Mouse (Mus musculus) intestine, embryonic 15.5 days (tissue): Measurements from ENCODE around the gene Akap8. TPM values are rescaled to one million over a fixed set of nuclear protein-coding genes. Genes with fewer than 3 reads are reported as not detected.

Experiments
- ATAC-seq: fragments of 200-750 bp; cut with Nextera tagmentation; 2 replicates; pipeline ENCODE4 v1.8.0; 2017; ENCODE audit warnings: moderate TSS enrichment, moderate library complexity
- H3K27ac ChIP-seq: fragments of 300-500 bp; sonication (generic); 2 replicates; pipeline ENCODE4 v1.5.1; 2015; ENCODE audit warnings: mild to moderate bottlenecking, inconsistent platforms
- H3K27me3 ChIP-seq: fragments of 300-500 bp; sonication (generic); replicated peaks from 2 replicates; pipeline ENCODE4 v1.6.1; 2015; ENCODE audit warnings: inconsistent platforms
- H3K36me3 ChIP-seq: fragments of 300-500 bp; sonication (generic); 2 replicates; pipeline ENCODE4 v1.6.1; 2015; ENCODE audit warnings: inconsistent platforms
- H3K4me1 ChIP-seq: fragments of 300-500 bp; sonication (generic); replicated peaks from 2 replicates; pipeline ENCODE4 v1.6.1; 2015; ENCODE audit warnings: inconsistent platforms
- H3K4me2 ChIP-seq: fragments of 300-500 bp; sonication (generic); replicated peaks from 2 replicates; pipeline ENCODE4 v1.6.1; 2015; ENCODE audit warnings: mild to moderate bottlenecking, inconsistent platforms
- H3K4me3 ChIP-seq: fragments of 300-500 bp; sonication (generic); replicated peaks from 2 replicates; pipeline ENCODE4 v1.5.1; 2015; ENCODE audit warnings: inconsistent platforms
- H3K9ac ChIP-seq: fragments of 300-500 bp; sonication (generic); 2 replicates; pipeline ENCODE4 v1.6.1; 2015; ENCODE audit warnings: inconsistent platforms
- H3K9me3 ChIP-seq: fragments of 300-500 bp; sonication (generic); 2 replicates; pipeline ENCODE4 v1.6.1; 2016; ENCODE audit warnings: inconsistent platforms
- WGBS: fragments of 180-500 bp; shearing (Covaris S2); methylation state at CpG from one replicate; pipeline ENCODE4 v1.1.7; 2015; 5-methylcytosine and 5-hydroxymethylcytosine counted together
- polyA plus RNA-seq: library from polyadenylated mRNA; unstranded; fragments of >200 nt; fragmentation: Nextera tagmentation; extraction: Ambion mirVana; gene quantifications from 2 replicates; pipeline ENCODE4 v1.2.1, GENCODE M21; 2015

Gene Akap8
- polyA plus RNA-seq, 1 experiment from 2014 or later: 83.2 TPM

DNA sequence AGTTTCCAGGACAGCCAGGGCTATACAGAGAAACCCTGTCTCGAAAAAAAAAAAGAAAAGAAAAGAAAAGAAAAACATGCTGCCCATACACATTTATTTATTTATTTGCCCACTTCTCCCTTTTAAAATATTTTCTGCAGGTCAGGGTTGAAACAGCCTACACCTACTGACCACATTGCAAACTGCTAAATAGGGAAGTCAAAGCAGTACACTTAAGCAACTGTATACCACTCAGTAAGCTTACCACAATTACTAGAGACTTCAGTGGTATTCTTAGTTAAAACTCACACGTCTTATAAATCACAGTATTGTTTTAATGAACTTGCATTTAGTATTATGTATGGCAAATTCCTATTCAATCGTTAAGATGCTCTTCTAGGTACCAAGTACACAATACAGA lies 40.5 kb downstream of the Akap8 start:
- Histone ChIP-seq H3K4me3 (no peak overlapping the region), H3K27me3 (no peaks in the 10 kb centered on the region), H3K27ac (no peak overlapping the region), H3K9me3 (no peaks in the 10 kb centered on the region), H3K4me2 (no peak overlapping the region), H3K9ac (no peak overlapping the region), H3K36me3 (no peaks in the 10 kb centered on the region), H3K4me1 (peaks cover 11% of the 10 kb centered on the region)
- ATAC-seq: no peak
- WGBS: 81% methylated on average over 3 of the region's 3 CpGs

DNA sequence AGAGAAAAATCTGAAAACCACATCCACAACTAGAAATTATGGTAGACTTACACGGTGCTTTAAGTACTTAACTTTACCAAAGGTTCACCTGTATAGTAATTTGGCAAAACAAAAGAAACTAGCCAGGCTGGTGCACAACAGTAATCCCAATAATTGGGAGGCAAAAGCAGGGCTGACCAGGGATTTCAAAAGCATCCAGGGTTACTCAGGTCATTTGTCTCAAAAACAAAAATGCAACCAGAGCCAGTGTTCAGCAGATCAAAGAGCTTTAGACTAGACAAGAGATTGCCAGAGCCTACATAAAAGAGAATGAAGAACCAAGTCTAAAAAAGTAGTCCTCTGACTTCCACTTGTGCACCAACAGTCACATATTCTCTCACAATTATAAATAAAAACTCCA lies 43.8 kb downstream of the Akap8 start:
- H3K9me3 ChIP-seq: no peaks in the 10 kb centered on the region
- H3K27me3 ChIP-seq: no peaks in the 10 kb centered on the region
- no peak overlapping the region for H3K9ac ChIP-seq
- no peak overlapping the region for H3K4me3 ChIP-seq
- ATAC-seq: no peak
- no peaks in the 10 kb centered on the region for H3K36me3 ChIP-seq
- H3K4me1 ChIP-seq: peaks cover 8% of the 10 kb centered on the region
- H3K4me2 ChIP-seq: no peak overlapping the region
- 93% methylated on average over 1 of the region's 1 CpGs for WGBS
- no peak overlapping the region for H3K27ac ChIP-seq

- no peak for ATAC-seq
- no peaks in the 10 kb centered on the region for H3K4me1 ChIP-seq
- 84% methylated on average over 3 of the region's 3 CpGs for WGBS
- no peaks in the 10 kb centered on the region for H3K27me3 ChIP-seq
- H3K9ac ChIP-seq: no peak overlapping the region
- H3K9me3 ChIP-seq: no peaks in the 10 kb centered on the region
- H3K4me2 ChIP-seq: no peak overlapping the region
- H3K4me3 ChIP-seq: no peak overlapping the region
- no peaks in the 10 kb centered on the region for H3K36me3 ChIP-seq
- H3K27ac ChIP-seq: no peak overlapping the region
Measured at GRCm38 (mm10) chr17:32275568-32275967, 45.5 kb downstream of the Akap8 start.

DNA sequence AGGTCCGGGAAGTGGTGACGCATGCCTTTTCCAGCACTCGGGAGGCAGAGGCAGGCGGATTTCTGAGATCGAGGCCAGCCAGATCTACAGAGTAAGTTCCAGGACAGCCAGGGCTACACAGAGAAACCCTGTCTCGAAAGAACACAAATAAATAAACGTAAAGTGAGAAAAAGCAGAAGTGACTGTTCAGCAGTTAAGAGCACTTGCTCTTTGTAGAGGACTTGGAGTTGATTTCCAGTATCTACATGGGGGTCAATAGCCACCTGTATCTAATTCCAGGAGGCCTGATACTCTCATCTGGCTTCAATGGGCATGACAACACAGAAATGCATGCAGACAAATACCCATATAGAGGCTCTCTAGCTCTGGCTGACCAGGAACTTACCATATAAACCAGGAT lies 51.9 kb downstream of the Akap8 start:
- Histone ChIP-seq H3K27me3 (no peaks in the 10 kb centered on the region), H3K9me3 (no peaks in the 10 kb centered on the region), H3K36me3 (no peaks in the 10 kb centered on the region), H3K27ac (no peak overlapping the region), H3K4me2 (no peak overlapping the region), H3K4me1 (no peaks in the 10 kb centered on the region), H3K9ac (no peak overlapping the region), H3K4me3 (no peak overlapping the region)
- 89% methylated on average over 7 of the region's 7 CpGs for WGBS
- ATAC-seq: no peak

- WGBS: 88% methylated on average over 3 of the region's 3 CpGs
- Histone ChIP-seq H3K4me1 (no peaks in the 10 kb centered on the region), H3K27ac (no peak overlapping the region)
Measured at GRCm38 (mm10) chr17:32268540-32268960, 52.5 kb downstream of the Akap8 start.

DNA sequence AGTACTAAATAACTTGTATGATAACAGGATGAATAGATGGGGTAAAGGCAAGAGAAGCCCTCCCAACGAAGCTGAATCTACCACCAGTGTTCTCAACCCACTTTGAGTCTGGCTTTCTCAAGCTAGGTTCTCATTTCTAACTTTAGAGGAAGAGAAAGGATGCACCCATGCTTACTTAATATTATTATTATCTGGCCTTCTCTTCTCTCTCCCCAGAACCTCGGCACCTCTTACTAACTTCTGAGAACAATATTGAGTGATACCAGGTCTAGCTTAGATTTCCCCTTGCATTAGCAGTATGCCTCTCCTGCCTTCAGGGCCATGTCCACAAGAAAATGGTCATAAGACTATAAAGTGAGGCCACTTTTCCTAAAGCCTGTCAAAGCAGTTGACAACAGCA lies 52.9 kb downstream of the Akap8 start:
- H3K27me3 ChIP-seq: no peaks in the 10 kb centered on the region
- no peak overlapping the region for H3K4me2 ChIP-seq
- no peak overlapping the region for H3K4me3 ChIP-seq
- WGBS: 86% methylated on average over 2 of the region's 2 CpGs
- no peaks in the 10 kb centered on the region for H3K9me3 ChIP-seq
- no peak for ATAC-seq
- H3K36me3 ChIP-seq: no peaks in the 10 kb centered on the region
- H3K4me1 ChIP-seq: no peaks in the 10 kb centered on the region
- H3K27ac ChIP-seq: no peak overlapping the region
- H3K9ac ChIP-seq: no peak overlapping the region

More at GRCm38 (mm10) chr17:32268540-32268960, 52.5 kb downstream of the Akap8 start:
- Histone ChIP-seq H3K4me2 (no peak overlapping the region), H3K9ac (no peak overlapping the region), H3K4me3 (no peak overlapping the region), H3K9me3 (no peaks in the 10 kb centered on the region), H3K36me3 (no peaks in the 10 kb centered on the region), H3K27me3 (no peaks in the 10 kb centered on the region)
- ATAC-seq: no peak

DNA sequence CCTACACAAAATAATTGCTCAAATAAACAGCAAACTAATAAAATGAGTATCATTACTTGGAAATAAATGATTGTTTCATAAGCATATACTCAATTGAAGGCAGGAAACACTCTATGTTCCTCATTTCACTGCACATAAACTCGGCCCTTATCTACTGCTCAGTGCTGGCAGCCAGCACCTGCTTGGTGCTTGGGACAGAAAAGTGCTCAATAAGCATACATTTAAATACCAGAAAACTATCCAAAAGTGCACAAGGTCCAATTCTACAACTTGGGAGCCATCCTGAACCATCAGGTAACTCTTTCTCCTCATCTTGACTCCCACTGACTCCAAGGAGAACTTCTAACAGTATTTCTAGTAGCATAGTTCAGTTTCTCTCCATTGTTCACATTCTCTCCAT lies 53.4 kb downstream of the Akap8 start:
- no peak overlapping the region for H3K27ac ChIP-seq
- H3K27me3 ChIP-seq: no peaks in the 10 kb centered on the region
- no peak overlapping the region for H3K9ac ChIP-seq
- no peaks in the 10 kb centered on the region for H3K9me3 ChIP-seq
- WGBS: 83% methylated on average over 1 of the region's 1 CpGs
- no peak overlapping the region for H3K4me2 ChIP-seq
- ATAC-seq: no peak
- H3K36me3 ChIP-seq: no peaks in the 10 kb centered on the region
- H3K4me3 ChIP-seq: no peak overlapping the region
- H3K4me1 ChIP-seq: no peaks in the 10 kb centered on the region

DNA sequence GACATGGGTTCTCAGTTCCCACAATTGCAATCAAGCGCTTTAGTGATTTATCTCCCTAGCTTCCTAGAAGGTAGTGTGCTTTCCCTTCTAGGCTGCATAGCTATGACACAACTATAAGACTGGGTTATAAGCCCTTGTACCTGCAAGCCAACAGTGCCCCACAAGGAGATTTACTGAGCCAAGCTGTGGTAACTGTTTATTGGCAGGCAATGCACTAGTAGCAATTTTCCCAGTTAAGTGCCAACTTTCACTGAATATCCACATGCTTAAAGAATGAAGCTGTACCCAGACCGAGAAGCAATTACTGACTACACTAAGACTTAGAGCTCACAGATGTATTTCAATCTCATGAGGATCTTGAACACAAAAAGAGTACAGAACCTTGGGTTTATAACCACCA lies 57.4 kb downstream of the Akap8 start:
- no peaks in the 10 kb centered on the region for H3K27me3 ChIP-seq
- no peaks in the 10 kb centered on the region for H3K36me3 ChIP-seq
- no peak overlapping the region for H3K4me3 ChIP-seq
- no peak overlapping the region for H3K9ac ChIP-seq
- H3K4me2 ChIP-seq: no peak overlapping the region
- no peak for ATAC-seq
- WGBS: 91% methylated on average over 2 of the region's 2 CpGs
- H3K9me3 ChIP-seq: no peaks in the 10 kb centered on the region
- no peak overlapping the region for H3K27ac ChIP-seq
- H3K4me1 ChIP-seq: no peaks in the 10 kb centered on the region

GRCm38 (mm10) chr17:32262831-32263559 lies 58.0 kb downstream of the Akap8 start:
- Histone ChIP-seq H3K36me3 (no peaks in the 10 kb centered on the region), H3K27me3 (no peaks in the 10 kb centered on the region), H3K9me3 (no peaks in the 10 kb centered on the region), H3K4me1 (peaks cover 2% of the 10 kb centered on the region; the same call in 1 of the 2 replicates), H3K27ac (no peak overlapping the region), H3K4me3 (no peak overlapping the region), H3K9ac (no peak overlapping the region), H3K4me2 (no peak overlapping the region)
- no peak for ATAC-seq
- 90% methylated on average over 8 of the region's 8 CpGs for WGBS

- Histone ChIP-seq H3K27ac (no peak overlapping the region), H3K9ac (no peak overlapping the region), H3K36me3 (no peaks in the 10 kb centered on the region), H3K9me3 (no peaks in the 10 kb centered on the region), H3K27me3 (no peaks in the 10 kb centered on the region), H3K4me1 (peaks cover 3% of the 10 kb centered on the region; the same call in 1 of the 2 replicates), H3K4me3 (no peak overlapping the region), H3K4me2 (no peak overlapping the region)
- no peak for ATAC-seq
- 97% methylated on average over 2 of the region's 2 CpGs for WGBS
Measured at GRCm38 (mm10) chr17:32258869-32259268, 62.2 kb downstream of the Akap8 start.

GRCm38 (mm10) chr17:32257944-32258343 lies 63.1 kb downstream of the Akap8 start:
- ATAC-seq: no peak
- 70% methylated on average over 6 of the region's 6 CpGs for WGBS
- peaks cover 3% of the 10 kb centered on the region; the same call in 1 of the 2 replicates for H3K4me1 ChIP-seq

DNA sequence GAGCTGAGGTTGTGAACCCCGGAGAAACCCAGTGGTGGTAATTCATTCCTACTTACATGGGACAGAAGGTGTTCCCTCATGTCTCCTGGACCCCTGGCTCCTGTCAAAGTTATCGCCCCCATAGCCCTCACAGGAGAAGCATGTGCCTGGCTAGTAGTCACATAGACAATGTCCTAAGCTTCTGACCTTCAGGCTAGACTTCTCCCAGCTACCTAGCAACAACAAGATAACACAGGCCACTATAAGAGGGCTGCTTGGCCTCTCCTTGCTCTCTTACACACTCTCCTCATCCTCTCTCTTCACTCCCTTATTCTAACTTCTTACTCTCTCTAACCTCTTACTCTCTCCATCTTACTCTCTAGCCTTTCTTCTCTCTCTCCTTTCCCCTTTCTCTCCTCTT lies 63.6 kb downstream of the Akap8 start:
- WGBS: 93% methylated on average over 2 of the region's 2 CpGs
- H3K27me3 ChIP-seq: no peaks in the 10 kb centered on the region
- H3K27ac ChIP-seq: no peak overlapping the region
- peaks cover 3% of the 10 kb centered on the region; the same call in 1 of the 2 replicates for H3K4me1 ChIP-seq
- no peaks in the 10 kb centered on the region for H3K36me3 ChIP-seq
- H3K4me3 ChIP-seq: no peak overlapping the region
- H3K4me2 ChIP-seq: no peak overlapping the region
- no peak for ATAC-seq
- no peak overlapping the region for H3K9ac ChIP-seq
- no peaks in the 10 kb centered on the region for H3K9me3 ChIP-seq

More at GRCm38 (mm10) chr17:32257944-32258343, 63.1 kb downstream of the Akap8 start:
- no peak overlapping the region for H3K9ac ChIP-seq
- H3K4me2 ChIP-seq: no peak overlapping the region
- no peaks in the 10 kb centered on the region for H3K9me3 ChIP-seq
- no peaks in the 10 kb centered on the region for H3K36me3 ChIP-seq
- H3K4me3 ChIP-seq: no peak overlapping the region
- no peaks in the 10 kb centered on the region for H3K27me3 ChIP-seq
- no peak overlapping the region for H3K27ac ChIP-seq

DNA sequence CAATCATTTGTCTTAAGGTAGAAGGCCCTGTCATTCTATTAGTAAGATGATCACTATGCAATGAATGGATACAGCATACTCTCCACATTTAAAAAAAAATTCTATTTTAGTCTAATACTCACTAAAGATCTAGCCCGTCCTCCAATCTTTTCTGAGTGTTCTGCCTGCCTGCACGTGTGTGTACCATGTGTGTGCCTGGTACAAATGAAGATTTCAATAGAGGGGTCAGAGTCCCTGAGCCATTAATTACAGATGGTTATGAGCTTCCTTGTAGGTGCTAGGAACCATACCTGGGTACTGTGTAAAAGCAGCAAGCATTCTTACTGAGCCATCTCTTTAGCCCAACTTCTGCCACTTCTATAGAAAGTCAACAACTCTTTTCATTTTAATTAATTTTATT lies 64.1 kb downstream of the Akap8 start:
- no peak overlapping the region for H3K4me3 ChIP-seq
- no peak overlapping the region for H3K9ac ChIP-seq
- no peak overlapping the region for H3K27ac ChIP-seq
- H3K9me3 ChIP-seq: no peaks in the 10 kb centered on the region
- H3K4me1 ChIP-seq: peaks cover 3% of the 10 kb centered on the region; the same call in 1 of the 2 replicates
- no peaks in the 10 kb centered on the region for H3K27me3 ChIP-seq
- H3K36me3 ChIP-seq: no peaks in the 10 kb centered on the region
- no peak for ATAC-seq
- WGBS: 84% methylated on average over 2 of the region's 2 CpGs
- no peak overlapping the region for H3K4me2 ChIP-seq
